Mouse (Mus musculus) kidney, embryonic 15.5 days (tissue): Measurements from ENCODE around the gene Fam84b. TPM values are rescaled to one million over a fixed set of nuclear protein-coding genes. Genes with fewer than 3 reads are reported as not detected.
"Not testable (repeated sequence)": the region's sequence is repeated elsewhere in the genome, so short reads cannot be mapped to it uniquely, and the experiment has no call there.

Source experiments
- ATAC-seq: fragments of 200-750 bp; cut with Nextera tagmentation; replicated peaks from 2 replicates; pipeline ENCODE4 v1.8.0; 2017; ENCODE audit warnings: moderate TSS enrichment; ENCODE audit not compliant: low FRiP score
- H3K27ac ChIP-seq: fragments of 300-500 bp; sonication (generic); 2 replicates; pipeline ENCODE4 v1.5.1; 2015; ENCODE audit warnings: mild to moderate bottlenecking, inconsistent platforms
- H3K27me3 ChIP-seq: fragments of 300-500 bp; sonication (generic); 2 replicates; pipeline ENCODE4 v1.6.1; 2015; ENCODE audit warnings: inconsistent platforms
- H3K36me3 ChIP-seq: fragments of 300-500 bp; sonication (generic); 2 replicates; pipeline ENCODE4 v1.6.1; 2015; ENCODE audit warnings: inconsistent platforms
- H3K4me1 ChIP-seq: fragments of 300-500 bp; sonication (generic); 2 replicates; pipeline ENCODE4 v1.6.1; 2015; ENCODE audit warnings: inconsistent platforms
- H3K4me2 ChIP-seq: fragments of 300-500 bp; sonication (generic); 2 replicates; pipeline ENCODE4 v1.6.1; 2015; ENCODE audit warnings: moderate library complexity, mild to moderate bottlenecking, inconsistent platforms
- H3K4me3 ChIP-seq: fragments of 300-500 bp; sonication (generic); replicated peaks from 2 replicates; pipeline ENCODE4 v1.5.1; 2015; ENCODE audit warnings: mild to moderate bottlenecking, inconsistent platforms
- H3K9ac ChIP-seq: fragments of 300-500 bp; sonication (generic); 2 replicates; pipeline ENCODE4 v1.6.1; 2015; ENCODE audit warnings: mild to moderate bottlenecking, inconsistent platforms
- H3K9me3 ChIP-seq: fragments of 300-500 bp; sonication (generic); replicated peaks from 2 replicates; pipeline ENCODE4 v1.6.1; 2016; ENCODE audit warnings: inconsistent platforms
- WGBS: fragments of 180-500 bp; shearing (Covaris S2); methylation state at CpG from one replicate; pipeline ENCODE4 v1.1.7; 2015; ENCODE audit warnings: mixed read lengths; 5-methylcytosine and 5-hydroxymethylcytosine counted together
- polyA plus RNA-seq: library from polyadenylated mRNA; unstranded; fragments of >200 nt; fragmentation: Nextera tagmentation; extraction: Ambion mirVana; gene quantifications from 2 replicates; pipeline ENCODE4 v1.2.1, GENCODE M21; 2015

Fam84b gene
- polyA plus RNA-seq, 1 experiment from 2014 or later: 23.5 TPM

DNA sequence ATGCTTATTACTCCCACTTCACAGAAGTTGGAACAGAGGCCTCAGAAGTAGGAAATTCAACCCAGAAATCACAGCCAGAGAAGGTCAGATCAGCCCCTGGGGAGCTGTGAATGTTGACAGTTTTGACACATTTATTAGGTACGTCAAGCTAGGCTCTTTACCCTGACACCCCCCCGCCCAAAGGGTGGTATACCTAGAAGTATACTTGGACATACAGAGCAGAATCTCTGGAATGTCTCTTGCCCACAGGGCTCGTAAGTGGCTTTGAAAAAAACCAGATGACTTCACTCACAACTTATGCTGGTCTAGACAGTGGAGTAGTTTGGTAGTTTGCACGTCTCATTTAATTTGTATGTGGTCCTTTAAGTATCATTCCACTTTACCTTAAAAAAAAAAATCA lies 11.8 kb downstream of the Fam84b start:
- Histone ChIP-seq H3K27me3 (no peaks in the 10 kb centered on the region), H3K4me3 (no peak overlapping the region), H3K36me3 (no peaks in the 10 kb centered on the region), H3K4me1 (peaks cover 41% of the 10 kb centered on the region), H3K27ac (no peak overlapping the region), H3K9ac (no peak overlapping the region), H3K4me2 (no peak overlapping the region), H3K9me3 (no peaks in the 10 kb centered on the region)
- 35% methylated on average over 4 of the region's 4 CpGs for WGBS
- no peak for ATAC-seq

DNA sequence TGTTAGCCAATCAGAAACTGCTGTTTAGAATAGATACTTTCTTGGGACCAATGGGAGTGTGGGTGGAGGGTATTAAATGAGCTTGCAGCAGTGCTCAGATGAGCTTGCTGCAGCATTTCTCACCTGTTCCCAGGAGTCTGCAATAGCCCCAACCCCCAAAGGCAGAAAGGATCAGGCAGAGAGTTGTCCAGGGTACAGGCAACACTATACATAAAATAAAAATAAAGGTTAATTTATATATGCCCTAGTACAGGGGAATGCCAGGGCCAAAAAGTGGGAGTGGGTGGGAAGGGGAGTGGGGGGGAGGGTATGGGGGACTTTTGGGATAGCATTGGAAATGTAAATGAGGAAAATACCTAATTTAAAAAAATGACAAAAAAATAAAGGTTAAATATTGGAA lies 12.3 kb downstream of the Fam84b start:
- H3K9me3 ChIP-seq, H3K9ac ChIP-seq, ATAC-seq: not testable (repeated sequence)

DNA sequence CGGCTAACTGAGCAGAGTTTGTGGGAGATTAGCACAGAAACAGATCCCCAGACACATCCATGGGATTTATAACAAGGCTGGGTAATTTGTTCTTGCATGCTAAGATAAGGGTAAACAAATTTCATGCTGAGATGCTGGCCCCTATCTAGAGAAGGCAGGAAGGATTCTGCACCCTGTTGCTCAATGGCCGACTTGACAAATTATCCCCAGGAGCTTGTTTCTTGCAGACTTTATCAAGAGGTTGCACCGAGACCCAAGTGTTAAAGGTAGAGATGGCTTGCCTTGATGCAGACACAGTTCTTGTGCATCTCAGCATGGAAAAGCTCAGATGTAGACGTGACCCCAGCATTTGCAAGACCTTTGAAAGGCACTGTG lies 13.3 kb downstream of the Fam84b start:
- H3K4me2 ChIP-seq: no peak overlapping the region
- H3K27ac ChIP-seq: peak overlapping the region; percentile 84
- no peak overlapping the region for H3K4me3 ChIP-seq
- WGBS: 43% methylated on average over 4 of the region's 4 CpGs
- no peaks in the 10 kb centered on the region; the same call in 1 of the 2 replicates for H3K9me3 ChIP-seq
- H3K4me1 ChIP-seq: peaks cover 31% of the 10 kb centered on the region
- no peaks in the 10 kb centered on the region for H3K27me3 ChIP-seq
- H3K36me3 ChIP-seq: no peaks in the 10 kb centered on the region
- no peak for ATAC-seq
- H3K9ac ChIP-seq: no peak overlapping the region

More for the DNA sequence above, 12.3 kb downstream of the Fam84b start:
- H3K36me3 ChIP-seq, H3K4me3 ChIP-seq, H3K27me3 ChIP-seq, H3K4me2 ChIP-seq: not testable (repeated sequence)
- H3K27ac ChIP-seq: peak overlapping the region; percentile 84; the same call in 1 of the 2 replicates
- peaks cover 39% of the 10 kb centered on the region for H3K4me1 ChIP-seq

DNA sequence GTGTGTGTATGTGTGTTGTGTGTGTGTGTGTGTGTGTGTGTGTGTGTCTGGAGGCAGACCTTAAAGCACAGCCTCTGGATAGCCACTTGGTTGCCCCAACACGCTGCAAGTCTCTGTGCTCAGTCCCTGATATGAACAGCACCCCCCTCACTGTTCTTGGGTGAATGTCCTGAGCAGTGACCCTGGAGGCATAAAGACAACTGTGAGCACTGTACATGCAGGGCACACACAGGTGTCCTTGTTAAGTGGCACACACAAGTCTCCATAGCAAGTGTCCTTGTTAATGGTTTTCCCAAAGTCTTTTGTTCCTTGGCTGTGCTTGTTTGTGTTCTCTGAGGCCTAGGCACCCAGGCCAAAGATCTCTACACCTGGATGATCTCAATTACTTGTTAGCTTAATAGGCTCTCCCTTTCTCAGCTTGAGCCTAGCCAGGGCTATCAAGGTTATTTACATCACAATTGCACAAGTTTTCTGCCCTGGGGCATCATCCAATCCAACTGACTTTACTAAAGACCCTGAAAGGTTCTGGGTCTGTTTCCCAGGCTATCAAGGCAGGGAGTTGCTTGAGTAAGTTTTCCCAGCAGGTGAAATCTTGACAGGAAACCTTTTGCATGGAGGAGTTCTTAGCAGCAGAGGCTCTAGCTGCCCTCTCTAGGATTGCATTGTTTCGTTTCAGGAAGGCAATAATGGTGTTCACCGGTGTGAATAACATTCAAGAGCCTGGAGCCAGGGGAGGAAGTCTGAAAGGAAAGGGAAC lies 13.9 kb downstream of the Fam84b start:
- H3K27me3 ChIP-seq: no peaks in the 10 kb centered on the region
- no peak overlapping the region for H3K9ac ChIP-seq
- peak overlapping the region; percentile 84 for H3K27ac ChIP-seq
- no peak overlapping the region for H3K4me2 ChIP-seq
- 29% methylated on average over 3 of the region's 3 CpGs for WGBS
- H3K4me3 ChIP-seq: no peak overlapping the region
- peaks cover 29% of the 10 kb centered on the region for H3K4me1 ChIP-seq
- no peaks in the 10 kb centered on the region; the same call in 1 of the 2 replicates for H3K9me3 ChIP-seq
- peak; percentile 74 for ATAC-seq
- no peaks in the 10 kb centered on the region for H3K36me3 ChIP-seq

DNA sequence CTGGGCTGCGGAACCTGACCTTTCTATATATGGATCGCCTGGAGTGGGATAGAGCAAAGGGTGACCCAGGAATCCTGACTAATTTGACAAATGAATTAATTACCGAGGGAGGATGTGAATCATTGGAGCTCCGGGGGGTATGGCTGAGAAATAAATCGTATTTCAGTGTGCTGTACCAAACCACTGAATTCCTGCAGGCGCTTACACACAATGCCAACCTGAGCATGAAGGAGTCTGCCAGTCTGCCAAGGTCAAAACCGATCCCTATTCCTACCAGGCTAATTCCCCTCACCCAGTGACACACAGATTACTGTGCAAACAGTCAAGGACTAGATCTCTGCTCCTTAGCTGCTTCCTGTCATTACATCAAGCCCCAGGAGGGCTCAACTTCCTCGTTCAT lies 15.4 kb downstream of the Fam84b start:
- no peak for ATAC-seq
- H3K9me3 ChIP-seq: no peaks in the 10 kb centered on the region; the same call in 1 of the 2 replicates
- H3K27ac ChIP-seq: peak overlapping the region; percentile 84
- 41% methylated on average over 8 of the region's 8 CpGs for WGBS
- no peak overlapping the region for H3K4me2 ChIP-seq
- no peak overlapping the region for H3K4me3 ChIP-seq
- no peaks in the 10 kb centered on the region for H3K36me3 ChIP-seq
- H3K4me1 ChIP-seq: peaks cover 38% of the 10 kb centered on the region
- no peaks in the 10 kb centered on the region for H3K27me3 ChIP-seq
- H3K9ac ChIP-seq: no peak overlapping the region

DNA sequence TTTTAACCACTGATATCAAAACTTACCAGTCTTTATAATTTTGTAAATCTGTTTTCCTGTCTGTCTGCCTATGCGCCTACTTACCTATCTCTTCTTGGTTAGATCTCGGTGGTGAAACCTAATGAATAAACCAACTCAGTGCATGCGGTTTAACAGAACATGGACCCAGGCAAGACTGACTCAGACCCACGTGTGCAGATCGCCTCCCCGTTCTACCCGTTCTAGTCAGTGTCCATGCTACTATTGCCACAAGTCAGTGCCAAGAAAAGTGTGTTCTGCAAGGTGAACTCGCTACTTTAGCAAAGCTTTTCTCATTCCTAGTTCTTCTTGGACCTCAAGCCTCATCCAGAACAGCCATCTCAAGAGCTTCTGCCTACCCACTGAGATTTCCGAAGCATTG lies 15.9 kb downstream of the Fam84b start:
- H3K9ac ChIP-seq: no peak overlapping the region
- H3K27ac ChIP-seq: peak overlapping the region; percentile 84; the same call in 1 of the 2 replicates
- no peaks in the 10 kb centered on the region for H3K36me3 ChIP-seq
- ATAC-seq: no peak
- WGBS: 86% methylated on average over 9 of the region's 9 CpGs
- H3K27me3 ChIP-seq: no peaks in the 10 kb centered on the region
- peaks cover 38% of the 10 kb centered on the region for H3K4me1 ChIP-seq
- H3K4me3 ChIP-seq: no peak overlapping the region
- no peaks in the 10 kb centered on the region; the same call in 1 of the 2 replicates for H3K9me3 ChIP-seq
- H3K4me2 ChIP-seq: no peak overlapping the region

DNA sequence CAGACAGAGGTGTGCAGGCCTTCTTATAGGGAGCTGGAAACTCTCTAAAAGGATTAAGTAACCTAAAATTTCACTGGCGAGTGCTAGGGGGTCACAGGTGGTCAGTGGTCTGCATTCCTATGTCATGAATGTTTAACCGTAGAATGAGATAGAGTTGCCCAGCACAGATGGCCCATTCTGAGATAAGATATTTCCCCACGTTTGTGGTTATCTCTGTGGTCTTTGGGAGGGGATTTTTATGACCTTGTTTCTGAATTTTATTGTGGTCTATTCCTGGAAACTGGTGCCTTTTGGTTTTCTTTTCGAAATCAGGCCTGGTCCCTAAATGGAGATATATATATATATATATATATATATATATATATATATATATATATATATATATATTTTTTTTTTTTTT lies 17.3 kb downstream of the Fam84b start:
- WGBS: 78% methylated on average over 4 of the region's 4 CpGs
- no peak for ATAC-seq
- H3K27ac ChIP-seq: no peak overlapping the region
- no peak overlapping the region for H3K9ac ChIP-seq
- H3K36me3 ChIP-seq: no peaks in the 10 kb centered on the region
- H3K4me3 ChIP-seq: no peak overlapping the region
- peaks cover 35% of the 10 kb centered on the region for H3K4me1 ChIP-seq
- H3K9me3 ChIP-seq: no peaks in the 10 kb centered on the region; the same call in 1 of the 2 replicates
- H3K4me2 ChIP-seq: no peak overlapping the region
- H3K27me3 ChIP-seq: no peaks in the 10 kb centered on the region

DNA sequence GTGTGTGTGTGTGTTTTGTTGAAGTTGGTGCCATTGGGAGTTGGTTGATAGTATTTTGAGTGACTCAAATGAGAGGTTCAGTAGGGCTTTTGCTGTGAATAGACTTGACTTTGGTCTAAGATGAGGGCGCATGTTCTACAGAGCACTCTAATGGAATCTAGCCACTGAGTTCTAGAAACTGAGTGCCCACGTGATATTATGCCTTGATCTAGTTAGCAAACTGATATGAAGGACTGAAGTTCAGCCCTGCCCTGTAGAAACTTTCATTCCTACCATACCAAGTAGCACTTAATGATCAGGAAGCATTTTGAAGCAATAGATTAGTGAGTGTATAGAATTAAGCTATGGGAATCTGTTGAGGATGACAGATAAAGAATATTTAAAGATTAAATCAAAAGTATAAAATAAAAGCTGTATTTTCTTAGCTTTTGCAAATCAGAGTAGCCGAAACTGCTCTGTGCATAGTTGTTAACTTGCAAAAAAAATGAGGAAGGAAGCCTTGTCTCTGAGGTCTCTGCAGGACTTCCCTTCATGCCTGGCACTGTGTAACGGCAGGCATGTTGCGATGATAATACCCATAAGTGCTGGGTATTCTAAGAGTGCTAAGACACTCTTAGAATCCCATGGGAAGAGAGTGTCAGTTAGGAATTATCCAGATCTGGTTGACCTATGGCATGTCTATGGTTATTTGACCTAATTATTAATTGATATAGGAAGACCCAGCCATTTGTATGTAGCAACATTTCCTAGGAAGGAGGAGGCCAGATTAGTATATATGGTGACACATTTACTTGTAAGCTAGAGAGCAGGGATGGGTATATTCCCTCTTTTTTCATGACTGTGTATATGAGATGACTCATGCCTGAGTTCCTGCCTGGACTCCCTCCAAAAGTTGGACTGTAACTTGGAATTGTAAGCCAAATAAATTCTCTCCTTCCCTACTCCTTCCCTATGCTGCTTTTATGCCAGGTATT lies 18.7 kb downstream of the Fam84b start:
- Histone ChIP-seq H3K27ac (no peak overlapping the region), H3K36me3 (no peaks in the 10 kb centered on the region), H3K4me1 (peaks cover 24% of the 10 kb centered on the region), H3K4me2 (no peak overlapping the region), H3K27me3 (no peaks in the 10 kb centered on the region), H3K9me3 (no peaks in the 10 kb centered on the region; the same call in 1 of the 2 replicates), H3K4me3 (no peak overlapping the region), H3K9ac (no peak overlapping the region)
- WGBS: 86% methylated on average over 5 of the region's 5 CpGs
- no peak for ATAC-seq

DNA sequence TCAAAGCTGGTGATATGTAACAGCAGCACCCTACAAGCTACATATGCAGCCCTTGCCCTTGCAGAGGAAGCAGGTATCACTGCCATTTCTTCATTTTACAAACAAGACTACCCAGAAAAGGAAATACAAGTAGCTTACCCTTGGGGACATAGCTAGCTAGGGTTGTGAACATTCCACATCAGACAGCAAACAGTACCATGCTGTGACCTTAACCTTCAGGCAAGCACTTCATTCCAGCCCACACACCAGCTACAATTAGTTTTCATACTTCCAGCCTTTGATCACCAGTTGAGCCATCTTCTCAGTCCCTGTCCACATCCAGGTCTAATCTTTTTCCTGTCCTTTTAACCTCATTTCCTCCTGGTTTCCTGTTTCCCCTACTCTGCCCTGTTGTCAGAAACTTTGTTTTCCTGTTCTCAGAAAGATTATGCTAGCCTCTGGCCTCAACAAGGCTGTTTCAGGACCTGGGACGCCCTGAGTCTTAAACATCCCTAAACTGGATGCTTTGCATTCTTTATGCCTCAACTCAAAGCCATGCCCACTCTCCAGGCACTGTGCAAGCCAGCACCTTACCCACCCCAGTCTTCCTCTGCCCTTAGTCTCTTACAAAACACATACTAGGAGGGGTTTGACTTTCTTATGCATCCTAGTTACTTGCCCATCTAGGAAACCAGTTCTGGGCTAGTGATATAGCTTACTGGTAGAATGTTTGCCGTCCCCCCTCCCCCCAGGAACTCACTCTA lies 19.9 kb downstream of the Fam84b start:
- H3K27me3 ChIP-seq: no peaks in the 10 kb centered on the region
- no peak overlapping the region for H3K4me3 ChIP-seq
- no peaks in the 10 kb centered on the region; the same call in 1 of the 2 replicates for H3K9me3 ChIP-seq
- H3K4me2 ChIP-seq: no peak overlapping the region
- H3K27ac ChIP-seq: no peak overlapping the region
- H3K4me1 ChIP-seq: peaks cover 18% of the 10 kb centered on the region
- WGBS: 27% methylated on average over 2 of the region's 2 CpGs
- 0 out of 2 replicates have a peak, but pooled peaks have one; percentile 9 for ATAC-seq
- H3K36me3 ChIP-seq: no peaks in the 10 kb centered on the region
- no peak overlapping the region for H3K9ac ChIP-seq

DNA sequence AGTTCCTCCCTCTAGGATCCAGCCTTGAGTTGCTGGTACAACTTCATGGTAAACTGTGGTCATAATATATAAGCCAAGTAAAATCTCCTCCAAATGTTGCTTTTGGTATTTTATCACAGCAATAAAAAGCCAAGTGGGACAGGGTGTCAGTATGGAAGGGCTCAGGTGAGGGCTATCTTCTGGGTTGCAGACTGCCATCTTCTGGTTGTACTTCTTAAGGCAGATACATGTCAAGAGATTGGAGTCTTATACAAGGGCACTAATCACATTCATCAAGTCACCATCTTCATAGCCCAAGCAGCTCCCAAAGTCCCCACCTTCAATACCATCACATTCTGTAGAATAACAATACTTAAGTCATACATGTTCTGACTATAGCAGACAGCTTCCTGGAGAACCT lies 21.0 kb downstream of the Fam84b start:
- no peaks in the 10 kb centered on the region for H3K36me3 ChIP-seq
- H3K27me3 ChIP-seq: no peaks in the 10 kb centered on the region
- no peak for ATAC-seq
- no peaks in the 10 kb centered on the region; the same call in 1 of the 2 replicates for H3K9me3 ChIP-seq
- H3K9ac ChIP-seq: no peak overlapping the region
- H3K4me3 ChIP-seq: no peak overlapping the region
- H3K4me2 ChIP-seq: no peak overlapping the region
- H3K27ac ChIP-seq: no peak overlapping the region
- 0 out of 2 replicates have a peak, but pooled peaks cover 9% of the 10 kb centered on the region for H3K4me1 ChIP-seq

DNA sequence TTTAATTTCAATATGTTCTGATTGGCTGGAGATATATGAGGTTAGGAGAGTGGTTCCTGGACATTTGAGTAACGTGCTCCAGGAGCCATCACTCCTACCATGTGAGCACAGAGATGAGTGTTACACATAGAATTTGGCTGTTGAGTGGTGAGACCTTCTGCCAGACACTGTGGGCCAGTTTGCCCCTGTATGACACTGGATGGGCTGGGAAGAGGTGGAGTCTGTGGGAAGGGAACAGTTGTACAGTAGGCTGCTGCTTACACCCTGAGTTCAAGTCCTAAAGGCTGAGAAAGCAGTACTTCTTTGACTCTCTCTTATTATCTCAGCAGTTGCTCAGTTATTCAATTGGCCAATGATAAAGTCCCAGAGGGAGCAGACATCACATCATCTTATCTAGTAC lies 27.4 kb downstream of the Fam84b start:
- Histone ChIP-seq H3K9me3 (no peaks in the 10 kb centered on the region), H3K4me2 (no peak overlapping the region), H3K4me1 (peaks cover 27% of the 10 kb centered on the region), H3K27ac (no peak overlapping the region), H3K36me3 (no peaks in the 10 kb centered on the region), H3K9ac (no peak overlapping the region), H3K4me3 (no peak overlapping the region), H3K27me3 (no peaks in the 10 kb centered on the region)
- WGBS: 64% methylated on average over 1 of the region's 1 CpGs
- no peak for ATAC-seq
